Mouse (Mus musculus): ENCODE data around the gene Ppl.

GRCm38 (mm10) chr16:5135551-5136261 is 3.5 kb upstream of the Ppl start:
- TF ChIP-seq POLR2A (IDR thresholded peaks at IDR 0.05; ENCODE audit: control insufficient read depth, extremely low read depth, insufficient read depth, low read length, poor library complexity) = no peak
- no peak for TF ChIP-seq CTCF (IDR thresholded peaks at IDR 0.05; ENCODE audit: borderline replicate concordance, control insufficient read depth, extremely low read depth, insufficient read depth, low read length, poor library complexity)

Measured in thymus, adult 2 months (tissue).